Mouse (Mus musculus): Measurements from ENCODE around the gene Cd6.

Cd6 gene

DNA sequence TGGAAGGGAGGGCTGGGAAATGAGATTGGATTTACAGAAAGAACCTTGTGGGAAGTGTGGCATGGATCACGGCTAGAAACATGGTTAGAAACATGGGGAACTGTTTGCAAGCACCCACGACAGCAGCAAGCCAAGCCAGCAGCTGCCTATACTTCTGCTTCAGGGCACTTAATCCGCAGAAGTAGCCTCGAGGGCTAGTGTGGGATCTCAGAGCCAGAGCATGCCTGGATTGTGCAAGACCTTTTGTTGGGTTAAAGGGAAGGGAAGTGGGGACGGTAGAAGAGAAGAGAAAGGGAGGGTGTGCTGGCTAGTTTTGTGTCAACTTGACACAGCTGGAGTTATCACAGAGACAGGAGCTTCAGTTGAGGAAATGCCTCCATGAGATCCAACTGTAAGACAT, 26.1 kb downstream of the Cd6 start:
- no peak for DNase-seq (ENCODE audit: low read depth, low spot score)

DNA sequence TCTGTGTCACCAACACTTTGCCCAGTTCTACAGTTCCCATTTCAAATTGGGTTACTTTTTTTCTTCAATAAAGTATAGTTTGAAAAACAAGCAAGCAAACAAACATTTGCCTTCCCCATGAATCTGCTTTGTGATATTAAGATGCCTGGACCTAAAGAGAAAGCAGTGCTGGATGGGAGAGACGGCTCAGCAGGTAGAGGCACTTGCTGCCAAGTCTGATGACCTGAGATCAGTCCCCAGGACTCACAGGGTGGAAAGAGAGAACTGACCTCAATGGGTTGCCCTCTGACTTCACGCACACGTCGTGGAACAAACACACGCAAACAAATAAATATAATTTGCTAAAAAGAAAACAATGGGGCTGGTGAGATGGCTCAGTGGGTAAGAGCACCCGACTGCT, 28.0 kb downstream of the Cd6 start:
- DNase-seq (ENCODE audit: low read depth, low spot score): no peak

DNA sequence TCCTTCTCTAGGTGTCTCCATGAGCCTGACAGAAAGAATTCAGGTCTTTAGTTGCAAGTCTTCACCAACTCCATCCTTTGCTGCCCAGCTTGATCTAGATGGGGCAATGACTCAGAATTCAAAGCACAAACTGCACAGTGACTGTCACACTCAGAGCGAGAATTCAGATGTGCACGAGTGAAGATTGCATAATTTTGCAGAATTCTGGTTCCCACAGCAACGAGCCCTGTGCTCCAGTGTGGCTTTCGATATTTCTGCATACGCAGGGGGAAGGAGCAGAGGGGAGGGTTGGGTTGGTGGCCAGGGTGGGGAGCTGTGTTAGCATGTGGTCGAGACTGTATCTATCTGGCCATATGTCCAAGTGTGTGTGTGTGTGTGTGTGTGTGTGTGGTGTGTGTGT, 28.8 kb downstream of the Cd6 start:
- DNase-seq (ENCODE audit: low read depth, low spot score): peak; percentile 52

DNA sequence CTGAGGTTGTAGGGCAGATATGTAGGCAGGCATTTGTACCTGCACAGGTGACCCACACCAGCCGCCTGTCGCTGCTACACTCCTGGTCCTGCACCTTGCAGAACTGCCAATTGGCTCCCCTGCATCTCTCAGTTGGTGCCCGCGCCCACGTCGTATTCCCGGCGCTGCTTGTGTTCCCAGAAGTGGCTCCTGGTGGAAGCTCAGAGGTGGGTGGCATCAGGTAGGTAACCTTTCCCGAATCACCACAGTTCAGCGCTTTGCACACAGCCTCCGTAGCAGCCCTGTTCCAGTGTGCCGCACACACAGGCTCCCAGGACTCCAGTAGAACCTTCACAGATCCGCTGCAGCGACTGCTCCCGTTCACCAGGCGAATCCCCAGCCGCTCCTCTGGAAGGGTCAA, 30.7 kb downstream of the Cd6 start:
- DNase-seq (ENCODE audit: low read depth, low spot score): no peak

DNA sequence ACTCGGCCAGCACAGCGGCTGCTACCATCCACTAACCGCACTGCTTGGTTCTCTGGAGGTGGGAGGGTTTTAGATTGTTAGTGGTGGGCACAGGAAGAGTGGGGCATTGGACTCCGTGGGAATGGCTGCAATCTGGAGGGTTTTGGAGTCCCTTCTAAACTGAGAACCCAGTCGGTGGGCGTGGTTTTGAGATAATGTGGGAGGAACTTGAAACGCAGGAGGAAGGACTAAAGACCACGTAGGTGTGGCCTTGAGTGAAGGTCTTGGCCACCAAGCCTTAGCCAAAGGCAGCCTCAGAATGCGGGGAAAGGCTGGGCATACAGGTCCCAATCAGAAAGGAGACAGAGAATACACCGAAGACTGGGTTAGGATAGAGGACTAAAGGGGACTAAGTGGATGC, 31.3 kb downstream of the Cd6 start:
- DNase-seq (ENCODE audit: low read depth, low spot score): no peak

DNA sequence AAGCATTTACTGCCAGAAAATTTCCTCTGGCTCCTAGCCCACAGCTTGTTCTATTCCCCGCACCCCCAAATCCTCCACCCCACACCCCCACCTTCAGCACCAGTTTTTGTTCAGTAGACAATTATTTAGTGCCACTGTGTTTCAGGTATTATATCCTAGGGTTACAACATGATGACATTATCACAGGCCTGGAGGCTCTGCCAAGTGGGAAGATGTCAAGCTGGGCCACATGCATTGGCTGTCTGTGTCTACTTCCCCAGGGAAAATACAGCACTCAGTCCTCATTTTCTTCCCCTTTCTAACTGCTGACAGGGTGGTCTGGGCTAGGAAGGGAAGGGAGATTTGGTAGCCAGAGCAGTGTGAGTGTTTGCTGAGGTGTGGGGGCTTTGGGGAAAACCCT, 34.9 kb downstream of the Cd6 start:
- no peak for DNase-seq (ENCODE audit: low read depth, low spot score)

DNA sequence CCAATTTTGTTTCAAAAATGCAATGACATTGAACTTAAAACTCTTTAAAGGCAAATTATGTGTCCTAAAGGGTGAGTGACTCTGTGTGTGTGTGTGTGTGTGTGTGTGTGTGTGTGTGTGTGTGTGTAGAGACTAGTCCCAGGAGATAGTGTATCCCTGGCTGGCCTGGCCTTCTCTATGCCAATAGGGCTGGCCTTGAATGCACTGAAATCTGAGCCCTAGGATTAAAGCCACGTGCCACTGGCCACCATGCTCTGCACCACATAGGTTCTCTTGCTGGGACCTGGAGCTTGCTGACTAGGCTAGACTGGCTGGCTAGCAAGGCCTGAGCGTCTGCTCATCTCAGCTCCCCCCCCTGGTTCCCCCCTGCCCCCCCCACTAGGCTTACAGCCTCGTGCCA, 36.8 kb downstream of the Cd6 start:
- DNase-seq (ENCODE audit: low read depth, low spot score): no peak

DNA sequence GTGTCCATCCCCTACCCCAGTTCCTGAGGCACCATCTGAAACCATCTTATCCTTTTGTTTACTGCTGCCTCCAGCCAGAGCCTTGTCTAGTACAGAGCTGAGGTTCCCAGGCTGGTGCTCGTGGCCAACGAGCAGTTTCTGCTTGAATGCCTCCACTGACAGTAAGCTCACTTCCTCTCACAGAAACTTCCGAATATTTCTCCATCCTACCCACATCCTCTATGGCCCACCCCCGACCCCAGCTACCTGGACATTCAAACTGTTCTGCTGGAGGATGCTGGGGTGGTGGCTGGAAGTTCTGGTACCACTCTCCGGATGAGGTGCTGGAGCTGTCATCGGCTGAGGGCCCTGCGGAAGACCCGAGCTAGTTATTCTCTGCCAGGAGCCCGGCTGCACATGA, 39.5 kb downstream of the Cd6 start:
- no peak for DNase-seq (ENCODE audit: low read depth, low spot score)

DNA sequence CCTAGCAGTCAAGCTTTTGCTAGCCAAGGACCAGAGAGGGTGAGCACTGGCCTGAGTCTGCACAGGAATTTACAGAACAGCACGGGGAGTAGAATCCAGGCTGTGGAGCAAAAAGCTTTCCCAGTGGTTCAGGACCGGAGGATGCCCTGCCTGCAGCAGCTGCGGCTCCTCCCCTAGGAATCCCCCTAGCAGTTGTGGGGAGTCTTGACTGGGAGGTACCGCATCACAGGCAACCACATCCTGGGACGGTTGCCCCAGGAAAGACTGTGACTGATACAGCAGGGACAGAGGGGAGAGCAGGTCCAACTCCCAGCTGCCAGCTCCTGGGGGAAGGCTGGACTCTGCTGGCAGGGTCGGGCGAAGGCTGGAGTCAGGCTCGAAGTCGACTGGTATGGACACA, 41.6 kb downstream of the Cd6 start:
- no peak for DNase-seq (ENCODE audit: low read depth, low spot score)

DNA sequence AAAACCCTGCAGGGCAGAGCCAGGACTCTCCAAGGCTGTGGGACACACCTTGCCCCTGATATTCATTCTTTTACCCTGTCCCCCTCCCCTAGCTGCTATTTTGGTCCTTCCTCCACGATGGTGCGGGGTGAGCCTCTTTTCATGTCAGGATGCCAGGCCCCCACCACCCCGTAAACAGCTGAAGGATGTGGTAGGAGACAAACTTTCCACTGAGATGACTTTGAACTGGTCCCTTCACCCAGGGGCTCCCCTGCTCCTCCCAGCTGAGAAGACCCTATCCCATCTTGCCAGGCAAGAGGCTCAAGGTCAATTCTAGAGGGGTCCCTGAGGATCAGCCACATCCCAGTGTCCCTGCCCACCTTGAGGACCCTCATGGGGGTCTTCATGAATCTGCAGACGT, 42.5 kb downstream of the Cd6 start:
- no peak for DNase-seq (ENCODE audit: low read depth, low spot score)

DNA sequence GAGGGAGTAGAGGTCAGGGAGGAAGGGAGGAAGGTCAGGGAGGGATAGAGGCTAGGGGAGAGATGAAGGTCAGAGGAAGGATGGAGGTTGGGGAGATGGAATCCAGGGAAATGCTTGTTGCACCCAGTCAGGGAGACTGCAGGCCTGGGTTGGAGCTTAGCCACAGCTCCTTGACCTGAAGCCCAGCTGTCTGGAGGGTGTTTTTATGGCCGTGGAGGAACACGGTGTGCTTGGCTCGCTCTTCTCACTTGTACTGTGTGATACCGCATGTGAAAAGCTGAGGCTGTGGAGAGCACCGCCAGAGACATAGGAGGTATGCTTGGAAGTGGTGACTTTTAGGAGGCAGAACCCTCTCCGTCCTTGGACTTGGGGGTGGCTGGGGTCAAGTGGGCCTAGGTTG, 43.1 kb downstream of the Cd6 start:
- DNase-seq (ENCODE audit: low read depth, low spot score): no peak

DNA sequence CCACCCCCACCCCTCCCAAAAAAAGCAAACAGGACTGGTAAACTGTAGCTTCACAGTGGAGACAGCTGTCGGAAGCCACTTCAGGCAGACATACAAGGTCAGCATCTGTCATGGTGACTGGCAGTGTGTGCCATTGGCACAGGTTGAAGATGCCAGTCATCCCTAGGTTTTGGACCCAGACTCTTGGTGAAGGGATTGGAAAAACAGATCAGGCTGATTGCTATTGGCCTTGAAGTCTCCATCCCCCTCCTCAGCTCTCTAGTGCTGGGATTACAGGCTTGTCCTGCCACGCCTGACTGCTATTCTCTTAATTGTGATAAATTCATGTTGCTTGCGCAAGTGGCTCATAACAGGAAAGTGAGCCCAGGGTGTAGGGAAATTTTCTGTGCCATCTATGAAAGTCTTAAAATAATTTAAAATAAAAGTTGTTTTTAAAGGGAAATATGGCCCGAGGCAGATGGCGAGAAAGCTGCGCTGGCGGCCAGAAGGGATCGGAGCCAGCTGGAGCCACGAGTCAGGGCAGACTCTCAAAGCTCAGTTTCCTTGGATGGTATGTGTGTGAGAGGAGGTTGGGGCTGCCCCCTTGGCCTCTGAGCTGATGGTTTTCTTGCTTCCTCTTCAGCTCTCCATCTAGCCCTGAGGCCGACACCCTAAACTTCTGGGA, 44.9 kb downstream of the Cd6 start:
- DNase-seq (ENCODE audit: low read depth, low spot score): no peak

DNA sequence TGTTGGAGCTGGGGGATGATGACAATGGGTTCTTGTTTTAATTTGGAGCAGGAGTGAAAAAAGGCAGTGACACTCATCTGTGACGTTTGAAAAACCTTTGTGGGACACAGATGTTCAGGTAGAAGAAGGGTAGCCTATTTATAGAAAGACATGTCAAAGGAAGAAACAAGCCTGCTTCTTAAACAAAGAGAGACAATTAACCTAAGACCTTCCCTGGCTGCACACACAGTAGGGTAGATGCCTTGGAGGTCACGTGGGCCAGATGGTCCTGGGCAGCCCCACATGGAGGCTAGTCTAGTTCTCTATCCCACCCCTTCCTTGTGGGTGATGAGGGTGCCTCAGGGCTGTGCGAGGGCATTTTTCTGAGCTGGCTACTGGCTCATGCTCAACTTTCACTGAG, 45.8 kb downstream of the Cd6 start:
- DNase-seq (ENCODE audit: low read depth, low spot score): no peak

DNA sequence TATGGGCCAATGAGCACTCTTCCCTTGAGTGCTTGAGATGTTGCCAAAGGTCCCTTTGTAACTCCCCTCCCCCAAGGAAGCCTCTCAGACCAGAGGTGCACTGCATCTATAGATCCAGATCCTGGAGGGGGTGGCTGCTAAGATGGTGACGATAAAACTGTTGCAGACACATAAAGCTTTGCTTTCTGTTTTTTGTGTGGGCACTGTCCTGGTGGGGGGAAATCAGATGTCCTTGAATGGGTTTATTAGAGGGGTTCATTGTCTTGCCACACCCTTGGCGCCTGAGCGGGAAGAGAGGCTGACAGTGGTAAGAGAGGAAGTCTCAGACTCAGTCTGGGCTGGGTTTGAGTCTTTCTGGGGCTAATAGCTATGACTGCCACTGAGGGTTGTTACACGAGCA, 46.7 kb downstream of the Cd6 start:
- no peak for DNase-seq (ENCODE audit: low read depth, low spot score)

DNA sequence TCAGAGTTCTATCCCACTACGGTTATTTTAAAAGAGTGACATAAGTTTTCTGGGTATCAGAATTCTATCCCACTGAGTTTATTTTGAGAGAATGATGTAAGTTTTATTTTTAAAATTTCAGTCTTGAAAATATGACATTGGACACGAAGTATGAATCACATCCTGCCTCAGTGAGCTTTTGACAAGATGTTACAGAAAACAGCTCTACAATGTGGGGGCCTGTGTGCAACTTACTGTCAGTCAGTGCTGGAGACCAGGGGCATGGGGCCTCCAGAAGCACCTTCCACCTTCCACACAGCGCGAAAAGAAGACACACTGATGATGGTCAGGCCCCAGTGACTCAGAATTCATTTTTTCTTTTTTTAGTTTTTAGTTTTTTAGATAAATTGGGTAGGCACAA, 48.2 kb downstream of the Cd6 start:
- DNase-seq (ENCODE audit: low read depth, low spot score): no peak

DNA sequence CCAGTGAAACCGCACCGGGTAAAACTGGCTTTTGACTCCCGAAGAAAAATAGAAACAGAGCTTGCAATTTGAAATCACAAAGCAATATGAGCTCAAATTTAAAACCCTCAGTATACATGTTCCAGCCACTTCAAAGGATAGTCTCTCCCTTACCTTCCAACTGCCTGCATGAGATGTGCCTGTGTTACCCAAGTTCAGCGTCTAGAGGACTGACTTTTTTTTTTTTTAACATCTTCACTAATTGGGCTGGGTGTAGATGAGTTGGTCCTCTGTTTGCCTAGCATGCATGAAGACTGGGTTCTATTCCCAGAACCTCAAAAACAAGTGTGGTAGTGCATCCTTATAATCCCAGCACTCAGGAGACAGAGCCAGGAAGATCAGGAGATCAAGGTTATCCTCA, 53.0 kb downstream of the Cd6 start:
- no peak for DNase-seq (ENCODE audit: low read depth, low spot score)

DNA sequence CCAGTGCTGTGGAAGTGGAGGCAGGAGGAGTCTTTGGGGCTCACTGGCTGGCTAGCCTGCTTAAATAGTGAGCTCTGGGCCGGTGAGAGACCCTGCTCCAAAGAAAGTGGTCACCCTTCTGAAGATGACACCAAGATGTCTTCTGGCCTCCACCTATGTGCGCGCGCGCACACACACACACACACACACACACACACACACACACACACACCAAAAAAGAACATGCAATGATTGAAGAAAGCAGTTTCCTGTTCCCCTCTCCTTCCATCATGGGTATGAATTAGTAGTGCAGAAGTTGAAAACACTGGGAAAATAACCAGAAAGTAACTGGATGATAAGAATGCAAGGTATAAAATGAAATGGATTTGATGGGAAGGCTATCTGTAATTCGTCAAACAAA, 55.7 kb downstream of the Cd6 start:
- no peak for DNase-seq (ENCODE audit: low read depth, low spot score)

DNA sequence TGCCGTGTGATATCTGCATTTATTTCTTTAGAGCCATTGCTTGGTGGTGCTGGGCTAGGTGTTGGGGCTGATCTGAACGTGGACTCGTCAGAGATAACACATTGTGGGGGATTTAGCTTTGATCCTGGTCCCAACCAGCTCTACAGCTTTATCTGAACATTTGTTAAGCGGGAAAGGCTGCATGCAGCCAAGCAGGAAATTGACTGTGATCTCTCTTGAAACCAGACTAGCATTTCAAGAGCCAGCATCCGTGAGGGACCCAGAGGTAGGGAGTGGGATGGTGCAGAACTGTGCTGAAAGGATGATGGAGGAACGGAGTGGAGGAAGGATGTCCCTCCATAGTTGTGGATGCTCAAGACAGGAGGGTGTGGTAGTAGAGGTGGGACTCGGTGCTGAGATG, 56.5 kb downstream of the Cd6 start:
- no peak for DNase-seq (ENCODE audit: low read depth, low spot score)

DNA sequence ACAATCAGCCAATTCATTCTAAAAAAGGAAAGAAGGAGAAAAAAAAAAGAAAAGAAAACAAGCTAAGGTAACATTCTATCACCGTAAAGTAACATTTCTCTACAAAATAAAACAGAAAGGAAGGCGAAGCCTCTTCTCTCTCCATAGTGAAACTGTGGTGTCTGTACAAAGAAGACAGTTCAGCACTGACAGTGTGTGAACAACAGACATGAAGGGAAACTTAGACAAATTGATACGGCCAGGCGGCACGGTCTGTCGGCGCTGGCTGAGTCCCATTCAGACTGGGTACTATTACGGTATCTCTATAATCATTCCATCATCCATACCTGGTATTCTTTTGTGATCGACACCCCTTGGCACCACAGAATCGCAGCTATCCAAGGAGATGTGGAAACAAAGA, 57.0 kb downstream of the Cd6 start:
- DNase-seq (ENCODE audit: low read depth, low spot score): no peak

DNA sequence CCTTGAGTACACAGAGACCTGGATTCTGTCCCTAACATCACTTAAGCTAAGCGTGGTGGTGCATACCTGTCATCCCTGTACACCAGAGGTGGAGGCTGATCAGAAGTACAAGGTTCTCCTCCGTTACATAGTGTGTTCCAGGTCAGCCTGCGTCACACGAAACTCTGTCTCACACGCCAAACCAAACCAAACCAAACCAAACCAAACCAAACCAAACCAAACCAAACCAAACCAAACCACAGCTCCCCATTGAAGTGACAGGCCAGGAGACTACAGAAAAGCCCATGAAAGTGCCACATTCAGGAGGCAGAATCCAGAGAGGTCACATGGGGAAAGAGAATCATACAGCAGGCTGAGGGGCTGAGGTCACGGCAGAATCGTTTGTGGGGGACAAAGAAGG, 57.9 kb downstream of the Cd6 start:
- no peak for DNase-seq (ENCODE audit: low read depth, low spot score)

DNA sequence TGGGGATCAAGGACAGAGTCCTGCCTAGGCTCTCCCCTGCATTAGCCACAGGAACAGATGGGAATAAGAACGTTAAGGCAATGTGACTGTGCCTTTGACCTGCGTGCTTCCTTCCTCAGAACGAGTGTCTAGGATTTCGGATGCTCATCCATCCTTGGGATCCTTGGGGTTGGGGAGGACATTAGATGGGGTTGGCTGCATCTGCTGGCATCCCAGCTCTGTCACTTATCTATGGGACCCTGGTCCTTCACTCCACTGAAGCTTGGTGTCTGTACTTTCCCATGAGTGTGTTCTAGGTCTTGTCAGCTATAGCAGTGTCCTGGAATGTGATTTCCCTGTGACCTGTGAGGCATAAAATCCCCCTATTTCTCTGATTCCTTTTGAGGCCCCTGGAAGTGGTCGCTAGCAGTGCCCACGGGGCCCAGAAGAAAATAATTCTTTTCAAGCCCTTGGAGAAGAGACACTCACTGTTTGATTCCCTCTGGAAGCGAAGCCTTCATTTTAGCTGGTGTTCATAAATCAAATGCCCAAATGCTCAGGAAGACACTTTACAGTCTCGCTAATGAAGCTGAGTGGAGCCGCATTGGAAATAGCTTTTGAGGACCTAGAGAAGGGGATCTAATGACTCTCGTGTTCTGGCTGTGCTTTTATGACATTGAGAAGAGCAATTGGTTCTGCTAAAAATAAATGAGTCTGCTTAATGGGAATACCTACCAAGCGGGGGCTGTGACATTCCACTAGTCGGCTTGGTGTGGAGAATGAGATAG, 60.2 kb downstream of the Cd6 start:
- no peak for DNase-seq (ENCODE audit: low read depth, low spot score)

DNA sequence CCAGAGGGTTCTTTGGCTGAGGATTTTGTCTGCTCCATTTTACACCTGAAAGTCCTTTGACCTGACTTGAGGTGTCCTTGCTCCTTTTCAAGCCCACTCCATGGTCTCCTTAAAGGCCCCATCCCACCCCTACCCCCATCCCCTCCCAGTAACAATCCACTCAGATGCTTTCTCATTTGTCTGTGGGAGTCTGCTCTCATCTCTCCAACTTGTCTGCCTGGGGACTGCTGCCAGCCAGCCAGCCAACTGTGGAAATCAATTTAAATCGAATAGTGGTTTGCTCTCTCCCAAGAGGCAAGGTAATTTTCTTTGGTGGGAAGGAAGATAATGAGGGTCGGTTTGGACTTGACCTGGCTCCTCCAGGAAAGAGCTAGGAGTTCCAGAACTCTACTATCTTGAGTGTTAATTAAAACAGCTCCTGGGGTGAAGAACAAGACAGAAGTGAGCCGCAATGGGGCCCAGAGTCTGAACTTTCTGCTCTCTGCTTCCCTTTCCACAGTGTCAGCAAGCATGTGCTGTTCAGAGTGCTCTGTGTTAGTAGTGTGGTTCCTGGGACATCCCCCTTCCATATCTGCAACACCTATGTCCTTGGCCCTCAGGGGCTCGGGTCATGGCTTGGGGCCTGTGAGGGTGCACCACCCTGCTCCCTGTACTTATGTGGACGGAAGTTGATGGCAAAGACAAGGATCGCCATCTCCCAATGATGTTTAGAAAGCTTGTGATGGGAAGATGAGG, 61.0 kb downstream of the Cd6 start:
- no peak for DNase-seq (ENCODE audit: low read depth, low spot score)

DNA sequence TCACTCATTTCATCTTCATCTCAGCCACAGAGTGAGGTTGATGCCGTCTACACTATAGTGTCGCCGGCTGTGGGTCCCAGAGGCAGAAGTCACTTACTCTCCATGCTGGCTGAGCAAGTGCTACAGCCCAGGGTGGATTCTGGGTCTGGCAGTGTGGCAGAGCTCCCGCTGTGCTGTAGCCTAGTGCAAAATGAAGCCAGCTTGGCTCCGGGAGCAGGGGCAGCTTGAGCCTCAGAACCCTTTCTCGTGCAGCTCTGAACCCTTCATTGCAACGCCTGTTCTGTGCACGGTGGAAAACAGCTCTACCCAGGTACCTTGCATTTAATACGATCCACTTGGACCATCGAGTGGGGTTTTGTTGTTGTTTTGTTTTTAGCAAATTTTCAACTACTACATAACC, 62.2 kb downstream of the Cd6 start:
- DNase-seq (ENCODE audit: low read depth, low spot score): no peak

Data from brain, embryonic 18.5 days (tissue).